In genomic region chr8:105473816-105474606, GRCm38 (mm10) we compare ENCODE assay signal across 9 mouse cellular contexts. TPM values are rescaled to one million over a fixed set of nuclear protein-coding genes. Genes with fewer than 3 reads are reported as not detected.
DNase-seq lines count a peak whose midpoint lies in the region; ATAC-seq and TF ChIP-seq lines count a peak whose summit lies in the region.
"Had no signal": no experiment of that assay in that cellular context is flagged by ENCODE, and none has a peak within 500 bp of the region (broad histone marks: within the 10 kb centered on the region; RNA-seq: fewer than 3 reads in every experiment).

No protein-coding gene starts in this region.

- peak overlapping the region; percentile 10; the same call in 1 of the 2 replicates for H3K9ac ChIP-seq in intestine, embryonic 15.5 days
- no peak overlapping the region for H3K9ac ChIP-seq in lung, embryonic 15.5 days
- H3K9ac ChIP-seq in stomach, embryonic 16.5 days (ENCODE audit: low read length), result 0 out of 2 replicates have a peak overlapping the region, but pooled peaks have one; percentile 26

- peak overlapping the region; percentile 23 for H3K4me3 ChIP-seq in E14TG2a.4 (replicated peaks; ENCODE audit: low read length)
- H3K4me3 ChIP-seq in intestine, embryonic 15.5 days (replicated peaks), result no peak overlapping the region
- no peak overlapping the region for H3K4me3 ChIP-seq in lung, embryonic 15.5 days
- no peak overlapping the region for H3K4me3 ChIP-seq in stomach, embryonic 16.5 days (replicated peaks; ENCODE audit: low read length)

- peak; percentile 52 for ATAC-seq in intestine, embryonic 15.5 days
- no peak for ATAC-seq in lung, embryonic 15.5 days (ENCODE audit: borderline replicate concordance, extremely low read depth, low FRiP score, low TSS enrichment)
- ATAC-seq in stomach, embryonic 16.5 days (ENCODE audit: insufficient read depth, low FRiP score), result peak; percentile 23; the same call in 1 of the 2 replicates
- no peak for ATAC-seq in inflammation-experienced regulatory T-cells, adult 6 months

- H3K4me1 ChIP-seq in E14TG2a.4 (replicated peaks; ENCODE audit: low read depth, low read length), result peaks cover 98% of the 10 kb centered on the region
- H3K4me1 ChIP-seq in intestine, embryonic 15.5 days (replicated peaks), result peaks cover 45% of the 10 kb centered on the region
- H3K4me1 ChIP-seq in lung, embryonic 15.5 days, result peaks cover 55% of the 10 kb centered on the region
- peaks cover 39% of the 10 kb centered on the region for H3K4me1 ChIP-seq in stomach, embryonic 16.5 days (ENCODE audit: control insufficient read depth, insufficient read depth, low read length)

- peak overlapping the region; percentile 36 for H3K4me2 ChIP-seq in intestine, embryonic 15.5 days (replicated peaks)
- H3K4me2 ChIP-seq in lung, embryonic 15.5 days, result peak overlapping the region; percentile 13; the same call in 1 of the 2 replicates
- peak overlapping the region; percentile 9; the same call in 1 of the 2 replicates for H3K4me2 ChIP-seq in stomach, embryonic 16.5 days (ENCODE audit: low read depth, low read length)

- WGBS in intestine, embryonic 15.5 days, result 33% methylated on average over 17 of the region's 17 CpGs
- WGBS in lung, embryonic 15.5 days, result 31% methylated on average over 17 of the region's 17 CpGs
- WGBS in stomach, embryonic 16.5 days, result 36% methylated on average over 17 of the region's 17 CpGs

- peak; percentile 78 for DNase-seq in R1 (ENCODE audit: low read depth, low spot score)
- peak; percentile 59 for DNase-seq in gastrocnemius, postnatal 10 days
- no peak for DNase-seq in layer of hippocampus, adult 9-11 months

- 0 out of 2 replicates have a peak, but pooled peaks cover 5% of the 10 kb centered on the region for H3K36me3 ChIP-seq in E14TG2a.4 (ENCODE audit: insufficient read depth, low read length)
- no peaks in the 10 kb centered on the region for H3K36me3 ChIP-seq in intestine, embryonic 15.5 days
- 0 out of 2 replicates have a peak, but pooled peaks cover 6% of the 10 kb centered on the region for H3K36me3 ChIP-seq in lung, embryonic 15.5 days
- H3K36me3 ChIP-seq in stomach, embryonic 16.5 days (ENCODE audit: control insufficient read depth, insufficient read depth, low read length), result no peaks in the 10 kb centered on the region

- no peak for TF ChIP-seq CTCF in E14TG2a.4 (conservative IDR thresholded peaks at IDR 0.05; ENCODE audit: low read length)

- no peaks in the 10 kb centered on the region for H3K9me3 ChIP-seq in E14TG2a.4 (ENCODE audit: low read length)
- no peaks in the 10 kb centered on the region for H3K9me3 ChIP-seq in intestine, embryonic 15.5 days
- no peaks in the 10 kb centered on the region for H3K9me3 ChIP-seq in lung, embryonic 15.5 days
- no peaks in the 10 kb centered on the region for H3K9me3 ChIP-seq in stomach, embryonic 16.5 days (replicated peaks; ENCODE audit: control insufficient read depth, low read length)

- no peak overlapping the region for H3K27ac ChIP-seq in intestine, embryonic 15.5 days
- peak overlapping the region; percentile 46 for H3K27ac ChIP-seq in lung, embryonic 15.5 days
- peak overlapping the region; percentile 12; the same call in 1 of the 2 replicates for H3K27ac ChIP-seq in stomach, embryonic 16.5 days (ENCODE audit: low read length)

- peaks cover 76% of the 10 kb centered on the region for H3K27me3 ChIP-seq in E14TG2a.4 (ENCODE audit: insufficient read depth, low read length)
- H3K27me3 ChIP-seq in intestine, embryonic 15.5 days (replicated peaks), result no peaks in the 10 kb centered on the region; the same call in 1 of the 2 replicates
- H3K27me3 ChIP-seq in lung, embryonic 15.5 days, result 0 out of 2 replicates have a peak, but pooled peaks cover 6% of the 10 kb centered on the region
- no peaks in the 10 kb centered on the region for H3K27me3 ChIP-seq in stomach, embryonic 16.5 days (ENCODE audit: control insufficient read depth, insufficient read depth, low read length)

RNA-seq across cellular contexts. Expression of gene Tppp3, which starts 2.7 kb away (rescaled TPM):
- total RNA-seq in gastrocnemius, postnatal 10 days (2021), result 100 to 1,000 TPM; 260 to 285 TPM
- 38.1 and 39.3 TPM in 2 replicates for polyA plus RNA-seq in intestine, embryonic 15.5 days (2015; fragmentation: Nextera tagmentation; extraction: Ambion mirVana)
- 63.3 and 63.6 TPM in 2 replicates for polyA plus RNA-seq in lung, embryonic 15.5 days (2015; fragmentation: Nextera tagmentation; extraction: Ambion mirVana)
- 70.3 and 79.3 TPM in 2 replicates for polyA plus RNA-seq in stomach, embryonic 16.5 days (2015; fragmentation: Nextera tagmentation; extraction: Ambion mirVana)
- polyA plus RNA-seq in inflammation-experienced regulatory T-cells, adult 6 months (2017; shearing (Covaris generic)), result 1 to 10 TPM in 1 of 3 experiments, under 1 TPM in 1, not detected in 1; 0.48 to 2.2 TPM

RNA-seq across cellular contexts. Expression of gene Zdhhc1, which starts 22.7 kb away (rescaled TPM):
- 10 to 100 TPM; 10.9 to 15.9 TPM for total RNA-seq in gastrocnemius, postnatal 10 days (2021)
- 20.1 and 22.6 TPM in 2 replicates for polyA plus RNA-seq in intestine, embryonic 15.5 days (2015; fragmentation: Nextera tagmentation; extraction: Ambion mirVana)
- polyA plus RNA-seq in lung, embryonic 15.5 days (2015; fragmentation: Nextera tagmentation; extraction: Ambion mirVana), result 44.0 and 50.9 TPM in 2 replicates
- polyA plus RNA-seq in stomach, embryonic 16.5 days (2015; fragmentation: Nextera tagmentation; extraction: Ambion mirVana), result 33.8 and 34.6 TPM in 2 replicates
- polyA plus RNA-seq in inflammation-experienced regulatory T-cells, adult 6 months (2017; shearing (Covaris generic)), result 1 to 10 TPM; 1.1 to 2.2 (median 1.8) TPM

RNA-seq across cellular contexts. Expression of gene Hsd11b2, which starts 44.5 kb away (rescaled TPM):
- total RNA-seq in gastrocnemius, postnatal 10 days (2021), result 1 to 10 TPM; 4.4 to 4.5 TPM
- polyA plus RNA-seq in intestine, embryonic 15.5 days (2015; fragmentation: Nextera tagmentation; extraction: Ambion mirVana), result 2.7 and 3.0 TPM in 2 replicates
- 2.6 and 2.8 TPM in 2 replicates for polyA plus RNA-seq in lung, embryonic 15.5 days (2015; fragmentation: Nextera tagmentation; extraction: Ambion mirVana)
- polyA plus RNA-seq in stomach, embryonic 16.5 days (2015; fragmentation: Nextera tagmentation; extraction: Ambion mirVana), result 2.5 and 2.8 TPM in 2 replicates
- polyA plus RNA-seq in inflammation-experienced regulatory T-cells, adult 6 months (2017; shearing (Covaris generic)), result not detected
- total RNA-seq: left cerebral cortex, postnatal 10 days had no signal

Comparison
In these comparisons a context has a peak if more than half of its experiments do, and no peak if none do; other contexts are left out.
1. ATAC-seq: peak in intestine, embryonic 15.5 days (single experiment) and stomach, embryonic 16.5 days (single experiment); none in lung, embryonic 15.5 days (single experiment) and inflammation-experienced regulatory T-cells, adult 6 months (single experiment).
2. RNA of gene Tppp3, which starts 2.7 kb away (polyA plus RNA-seq): 70.3 to 79.3 TPM in stomach, embryonic 16.5 days, 63.3 to 63.6 TPM in lung, embryonic 15.5 days and 38.1 to 39.3 TPM in intestine, embryonic 15.5 days; 0.48 to 2.2 TPM in inflammation-experienced regulatory T-cells, adult 6 months; every median in the first group is over 10 times any median in the second.
3. Peak in every context shown above with its lines, with median percentiles within 50 percentile points of each other: H3K4me2 ChIP-seq.